Mouse (Mus musculus) liver, embryonic 15.5 days (tissue): ENCODE data around the gene 1700016D06Rik. TPM values are rescaled to one million over a fixed set of nuclear protein-coding genes. Genes with fewer than 3 reads are reported as not detected.

Experiments used
- ATAC-seq: fragments of 200-750 bp; cut with Nextera tagmentation; 2 replicates; pipeline ENCODE4 v1.8.0; 2017; ENCODE audit warnings: moderate number of reproducible peaks, mild to moderate bottlenecking, moderate library complexity; ENCODE audit not compliant: insufficient read depth
- H3K27ac ChIP-seq: fragments of 300-500 bp; sonication (generic); replicated peaks from 2 replicates; pipeline ENCODE4 v1.5.1; 2015; ENCODE audit warnings: mild to moderate bottlenecking, inconsistent platforms
- H3K27me3 ChIP-seq: fragments of 300-500 bp; sonication (generic); 2 replicates; pipeline ENCODE4 v1.6.1; 2015; ENCODE audit warnings: mild to moderate bottlenecking, inconsistent platforms
- H3K36me3 ChIP-seq: fragments of 300-500 bp; sonication (generic); replicated peaks from 2 replicates; pipeline ENCODE4 v1.6.1; 2015; ENCODE audit warnings: moderate library complexity, mild to moderate bottlenecking, inconsistent platforms
- H3K4me1 ChIP-seq: fragments of 300-500 bp; sonication (generic); replicated peaks from 2 replicates; pipeline ENCODE4 v1.6.1; 2015; ENCODE audit warnings: inconsistent platforms
- H3K4me2 ChIP-seq: fragments of 300-500 bp; sonication (generic); 2 replicates; pipeline ENCODE4 v1.6.1; 2015; ENCODE audit warnings: moderate library complexity, mild to moderate bottlenecking, inconsistent platforms
- H3K4me3 ChIP-seq: fragments of 300-500 bp; sonication (generic); replicated peaks from 2 replicates; pipeline ENCODE4 v1.5.1; 2015; ENCODE audit warnings: mild to moderate bottlenecking, inconsistent platforms
- H3K9ac ChIP-seq: fragments of 300-500 bp; sonication (generic); 2 replicates; pipeline ENCODE4 v1.6.1; 2015; ENCODE audit warnings: moderate library complexity, mild to moderate bottlenecking, inconsistent platforms
- H3K9me3 ChIP-seq: fragments of 300-500 bp; sonication (generic); replicated peaks from 2 replicates; pipeline ENCODE4 v1.6.1; 2016; ENCODE audit warnings: inconsistent platforms
- WGBS: fragments of 180-500 bp; shearing (Covaris S2); methylation state at CpG from one replicate; pipeline ENCODE4 v1.1.7; 2015; ENCODE audit warnings: mixed read lengths; ENCODE audit not compliant: insufficient replicate concordance; 5-methylcytosine and 5-hydroxymethylcytosine counted together
- polyA plus RNA-seq: library from polyadenylated mRNA; unstranded; fragments of >200 nt; fragmentation: Nextera tagmentation; extraction: Ambion mirVana; gene quantifications from 2 replicates; pipeline ENCODE4 v1.2.1, GENCODE M21; 2015

The 1700016D06Rik gene
- polyA plus RNA-seq = not detected in 2 replicates

GRCm38 (mm10) chr8:11701033-11701362 lies at the start of gene 1700016D06Rik:
1700016D06Rik (minus strand) TSS chr8:11701063.
- H3K4me1 ChIP-seq = no peaks in the 10 kb centered on the region; the same call in 1 of the 2 replicates
- no peaks in the 10 kb centered on the region for H3K9me3 ChIP-seq
- ATAC-seq = no peak
- WGBS = 34% methylated on average over 6 of the region's 6 CpGs
- no peak within 1 kb of the TSS for H3K27ac ChIP-seq
- H3K4me3 ChIP-seq = no peak within 1 kb of the TSS
- H3K27me3 ChIP-seq = peaks cover 7% of the 10 kb centered on the region; the same call in 1 of the 2 replicates
- no peak within 1 kb of the TSS for H3K9ac ChIP-seq
- H3K4me2 ChIP-seq = peak within 1 kb of the TSS; percentile 4; the same call in 1 of the 2 replicates
- H3K36me3 ChIP-seq = no peaks in the 10 kb centered on the region

GRCm38 (mm10) chr8:11749472-11749871 lies 48.6 kb upstream of the 1700016D06Rik start:
- H3K27me3 ChIP-seq = no peaks in the 10 kb centered on the region
- H3K4me2 ChIP-seq = no peak overlapping the region
- H3K4me1 ChIP-seq = peaks cover 7% of the 10 kb centered on the region
- H3K9ac ChIP-seq = no peak overlapping the region
- H3K9me3 ChIP-seq = no peaks in the 10 kb centered on the region
- WGBS = 47% methylated on average over 6 of the region's 6 CpGs
- ATAC-seq = no peak
- no peaks in the 10 kb centered on the region for H3K36me3 ChIP-seq
- no peak overlapping the region for H3K4me3 ChIP-seq
- H3K27ac ChIP-seq = no peak overlapping the region

GRCm38 (mm10) chr8:11746850-11747600 lies 46.2 kb upstream of the 1700016D06Rik start:
- H3K36me3 ChIP-seq = no peaks in the 10 kb centered on the region
- no peak overlapping the region for H3K9ac ChIP-seq
- no peak overlapping the region for H3K27ac ChIP-seq
- no peaks in the 10 kb centered on the region for H3K9me3 ChIP-seq
- ATAC-seq = no peak
- no peak overlapping the region for H3K4me2 ChIP-seq
- H3K4me1 ChIP-seq = peaks cover 5% of the 10 kb centered on the region
- H3K27me3 ChIP-seq = no peaks in the 10 kb centered on the region
- H3K4me3 ChIP-seq = no peak overlapping the region
- 59% methylated on average over 11 of the region's 11 CpGs for WGBS

- no peak overlapping the region for H3K9ac ChIP-seq
- no peaks in the 10 kb centered on the region for H3K27me3 ChIP-seq
- 41% methylated on average over 10 of the region's 10 CpGs for WGBS
- no peak overlapping the region for H3K4me3 ChIP-seq
- H3K36me3 ChIP-seq = no peaks in the 10 kb centered on the region
- no peak overlapping the region for H3K27ac ChIP-seq
- no peak for ATAC-seq
- no peaks in the 10 kb centered on the region for H3K9me3 ChIP-seq
- no peak overlapping the region for H3K4me2 ChIP-seq
- peaks cover 10% of the 10 kb centered on the region for H3K4me1 ChIP-seq
These were observed 42.7 kb upstream of the 1700016D06Rik start for GRCm38 (mm10) chr8:11743580-11743979.

GRCm38 (mm10) chr8:11740857-11741256 lies 40.0 kb upstream of the 1700016D06Rik start:
- no peak overlapping the region for H3K27ac ChIP-seq
- H3K9me3 ChIP-seq = no peaks in the 10 kb centered on the region
- peaks cover 5% of the 10 kb centered on the region for H3K4me1 ChIP-seq
- no peak overlapping the region for H3K9ac ChIP-seq
- H3K27me3 ChIP-seq = no peaks in the 10 kb centered on the region
- ATAC-seq = 0 out of 2 replicates have a peak, but pooled peaks have one; percentile 40
- no peak overlapping the region for H3K4me3 ChIP-seq
- H3K4me2 ChIP-seq = no peak overlapping the region
- no peaks in the 10 kb centered on the region for H3K36me3 ChIP-seq
- WGBS = 50% methylated on average over 2 of the region's 2 CpGs

GRCm38 (mm10) chr8:11739082-11739481 lies 38.2 kb upstream of the 1700016D06Rik start:
- Histone ChIP-seq H3K4me1 (peaks cover 12% of the 10 kb centered on the region), H3K36me3 (no peaks in the 10 kb centered on the region), H3K4me2 (no peak overlapping the region), H3K9ac (no peak overlapping the region), H3K27me3 (no peaks in the 10 kb centered on the region), H3K4me3 (no peak overlapping the region), H3K27ac (no peak overlapping the region), H3K9me3 (no peaks in the 10 kb centered on the region)
- no peak for ATAC-seq
- WGBS = 55% methylated on average over 5 of the region's 5 CpGs

GRCm38 (mm10) chr8:11737096-11737495 lies 36.2 kb upstream of the 1700016D06Rik start:
- WGBS = 46% methylated on average over 6 of the region's 6 CpGs
- no peaks in the 10 kb centered on the region for H3K9me3 ChIP-seq
- H3K27me3 ChIP-seq = no peaks in the 10 kb centered on the region
- H3K9ac ChIP-seq = no peak overlapping the region
- H3K4me1 ChIP-seq = peaks cover 12% of the 10 kb centered on the region
- ATAC-seq = no peak
- no peak overlapping the region for H3K4me3 ChIP-seq
- H3K27ac ChIP-seq = no peak overlapping the region
- H3K36me3 ChIP-seq = no peaks in the 10 kb centered on the region
- no peak overlapping the region for H3K4me2 ChIP-seq

GRCm38 (mm10) chr8:11735672-11736235 lies 34.9 kb upstream of the 1700016D06Rik start:
- H3K27ac ChIP-seq = peak overlapping the region; percentile 59
- no peak overlapping the region for H3K9ac ChIP-seq
- H3K4me1 ChIP-seq = 0 out of 2 replicates have a peak, but pooled peaks cover 7% of the 10 kb centered on the region
- peak; percentile 83 for ATAC-seq
- WGBS = 61% methylated on average over 15 of the region's 15 CpGs
- H3K9me3 ChIP-seq = no peaks in the 10 kb centered on the region
- H3K4me3 ChIP-seq = no peak overlapping the region
- no peaks in the 10 kb centered on the region for H3K36me3 ChIP-seq
- H3K4me2 ChIP-seq = 0 out of 2 replicates have a peak overlapping the region, but pooled peaks have one; percentile 10
- peaks cover 7% of the 10 kb centered on the region for H3K27me3 ChIP-seq

GRCm38 (mm10) chr8:11730271-11730940 lies 29.5 kb upstream of the 1700016D06Rik start:
- Histone ChIP-seq H3K9me3 (no peaks in the 10 kb centered on the region), H3K4me3 (no peak overlapping the region), H3K27ac (no peak overlapping the region), H3K27me3 (peaks cover 61% of the 10 kb centered on the region), H3K4me1 (peaks cover 5% of the 10 kb centered on the region; the same call in 1 of the 2 replicates), H3K9ac (no peak overlapping the region), H3K36me3 (no peaks in the 10 kb centered on the region), H3K4me2 (no peak overlapping the region)
- ATAC-seq = no peak
- 46% methylated on average over 12 of the region's 12 CpGs for WGBS

GRCm38 (mm10) chr8:11728482-11729295 lies 27.8 kb upstream of the 1700016D06Rik start:
- Histone ChIP-seq H3K36me3 (no peaks in the 10 kb centered on the region), H3K4me2 (peak overlapping the region; percentile 62), H3K9ac (peak overlapping the region; percentile 5; the same call in 1 of the 2 replicates), H3K27me3 (peaks cover 76% of the 10 kb centered on the region), H3K4me1 (no peaks in the 10 kb centered on the region; the same call in 1 of the 2 replicates), H3K9me3 (no peaks in the 10 kb centered on the region), H3K27ac (peak overlapping the region; percentile 61), H3K4me3 (peak overlapping the region; percentile 50)
- peak; percentile 52 for ATAC-seq
- WGBS = 3% methylated on average over 61 of the region's 61 CpGs
